Mouse (Mus musculus) limb, embryonic 14.5 days (tissue): ENCODE data around the gene Herc6. TPM values are rescaled to one million over a fixed set of nuclear protein-coding genes. Genes with fewer than 3 reads are reported as not detected.

ENCODE experiments used
- ATAC-seq: fragments of 200-750 bp; cut with Nextera tagmentation; 2 replicates; pipeline ENCODE4 v1.8.0; 2017; ENCODE audit warnings: low read depth, moderate number of reproducible peaks, moderate TSS enrichment; ENCODE audit not compliant: low FRiP score
- DNase-seq: peaks from one replicate; pipeline ENCODE4 v3.0.0-alpha.2; 2015; ENCODE audit warnings: low spot score
- H3K27ac ChIP-seq: fragments of 300-500 bp; sonication (generic); replicated peaks from 2 replicates; pipeline ENCODE4 v1.5.1; 2014; ENCODE audit warnings: low read depth, mild to moderate bottlenecking, low read length, moderate library complexity, mixed read lengths
- H3K27me3 ChIP-seq: fragments of 300-500 bp; sonication (generic); 2 replicates; pipeline ENCODE4 v1.6.1; 2014; ENCODE audit warnings: low read length, mixed read lengths; ENCODE audit not compliant: control insufficient read depth, insufficient read depth
- H3K36me3 ChIP-seq: fragments of 300-500 bp; sonication (generic); 2 replicates; pipeline ENCODE4 v1.6.1; 2014; ENCODE audit warnings: mild to moderate bottlenecking, low read length, moderate library complexity, mixed read lengths; ENCODE audit not compliant: control insufficient read depth, insufficient read depth
- H3K4me1 ChIP-seq: fragments of 300-500 bp; sonication (generic); 2 replicates; pipeline ENCODE4 v1.6.1; 2014; ENCODE audit warnings: antibody characterized with exemption, low read length, mixed read lengths; ENCODE audit not compliant: control insufficient read depth, insufficient read depth
- H3K4me2 ChIP-seq: fragments of 300-500 bp; sonication (generic); replicated peaks from 2 replicates; pipeline ENCODE4 v1.6.1; 2014; ENCODE audit warnings: low read depth, mild to moderate bottlenecking, low read length, moderate library complexity; ENCODE audit not compliant: severe bottlenecking
- H3K4me3 ChIP-seq: fragments of 300-500 bp; sonication (generic); replicated peaks from 2 replicates; pipeline ENCODE4 v1.5.1; 2014; ENCODE audit warnings: low read length
- H3K9ac ChIP-seq: fragments of 300-500 bp; sonication (generic); 2 replicates; pipeline ENCODE4 v1.6.1; 2014; ENCODE audit warnings: mild to moderate bottlenecking, low read depth, low read length, moderate library complexity; ENCODE audit not compliant: severe bottlenecking
- H3K9me3 ChIP-seq: fragments of 300-500 bp; sonication (generic); 2 replicates; pipeline ENCODE4 v1.6.1; 2016; ENCODE audit warnings: low read length; ENCODE audit not compliant: control insufficient read depth
- POLR2A ChIP-seq: fragments of 200-500 bp; IDR thresholded peaks from 2 replicates; pipeline ENCODE4 v1.8.0; 2012; ENCODE audit warnings: inconsistent platforms, mild to moderate bottlenecking, moderate library complexity, borderline replicate concordance; ENCODE audit not compliant: insufficient read depth, insufficient read length; ENCODE audit errors: extremely low read depth
- WGBS: fragments of 180-500 bp; shearing (Covaris S2); extraction: QIAGEN DNeasy Blood & Tissue Kit; methylation state at CpG from one replicate; pipeline ENCODE4 v1.1.7; 2014; 5-methylcytosine and 5-hydroxymethylcytosine counted together
- polyA plus RNA-seq, 2 experiments: library from polyadenylated mRNA; depleted of rRNA in 1 of 2; stranded (reverse) in 1 of 2; unstranded in 1 of 2; fragments of >200 nt; fragmentation: Nextera tagmentation in 1 of 2; extraction: Ambion mirVana in 1 of 2; gene quantifications; 2 replicates each; pipeline versions ENCODE4 v1.2.1 to v1.2.3; 2012 to 2014

The Herc6 gene
- polyA plus RNA-seq, 2 experiments: 1.4 to 3.4 TPM

GRCm38 (mm10) chr6:57571587-57571986 is 9.2 kb upstream of the Herc6 start:
- no peak for ATAC-seq
- TF ChIP-seq POLR2A: no peak
- H3K27ac ChIP-seq: no peak overlapping the region

GRCm38 (mm10) chr6:57581595-57581994 is 795 bp downstream of the Herc6 start:
- DNase-seq: no peak
- no peak overlapping the region for H3K9ac ChIP-seq

More at GRCm38 (mm10) chr6:57571587-57571986, 9.2 kb upstream of the Herc6 start:
- no peaks in the 10 kb centered on the region for H3K27me3 ChIP-seq
- DNase-seq: no peak
- no peaks in the 10 kb centered on the region for H3K9me3 ChIP-seq
- no peak overlapping the region for H3K4me2 ChIP-seq
- no peaks in the 10 kb centered on the region for H3K4me1 ChIP-seq
- no peak overlapping the region for H3K4me3 ChIP-seq
- no peak overlapping the region for H3K9ac ChIP-seq
- no peaks in the 10 kb centered on the region for H3K36me3 ChIP-seq

GRCm38 (mm10) chr6:57582356-57582755 is 1.6 kb downstream of the Herc6 start:
- H3K4me2 ChIP-seq: no peak overlapping the region
- H3K27me3 ChIP-seq: no peaks in the 10 kb centered on the region
- DNase-seq (no peak), ATAC-seq (no peak)
- WGBS: 76% methylated on average over 4 of the region's 4 CpGs
- H3K9me3 ChIP-seq: no peaks in the 10 kb centered on the region
- H3K4me3 ChIP-seq: no peak overlapping the region
- no peak overlapping the region for H3K9ac ChIP-seq
- H3K27ac ChIP-seq: no peak overlapping the region
- 0 out of 2 replicates have a peak, but pooled peaks cover 2% of the 10 kb centered on the region for H3K4me1 ChIP-seq
- H3K36me3 ChIP-seq: no peaks in the 10 kb centered on the region
- no peak for TF ChIP-seq POLR2A

More at GRCm38 (mm10) chr6:57581595-57581994, 795 bp downstream of the Herc6 start:
- 84% methylated on average over 12 of the region's 12 CpGs for WGBS
- H3K4me3 ChIP-seq: peak overlapping the region; percentile 52
- no peak for TF ChIP-seq POLR2A
- no peaks in the 10 kb centered on the region for H3K9me3 ChIP-seq
- peak overlapping the region; percentile 80 for H3K4me2 ChIP-seq
- H3K4me1 ChIP-seq: 0 out of 2 replicates have a peak, but pooled peaks cover 2% of the 10 kb centered on the region
- no peak overlapping the region for H3K27ac ChIP-seq
- no peaks in the 10 kb centered on the region for H3K27me3 ChIP-seq
- no peaks in the 10 kb centered on the region for H3K36me3 ChIP-seq
- no peak for ATAC-seq

GRCm38 (mm10) chr6:57605546-57606307 is 24.9 kb downstream of the Herc6 start:
- 90% methylated on average over 7 of the region's 7 CpGs for WGBS
- no peaks in the 10 kb centered on the region for H3K27me3 ChIP-seq
- H3K4me3 ChIP-seq: no peak overlapping the region
- H3K9me3 ChIP-seq: no peaks in the 10 kb centered on the region
- H3K4me1 ChIP-seq: no peaks in the 10 kb centered on the region
- ATAC-seq (no peak), DNase-seq (no peak)
- no peaks in the 10 kb centered on the region for H3K36me3 ChIP-seq
- H3K4me2 ChIP-seq: no peak overlapping the region
- no peak for TF ChIP-seq POLR2A
- no peak overlapping the region for H3K27ac ChIP-seq
- H3K9ac ChIP-seq: no peak overlapping the region

- no peak overlapping the region for H3K9ac ChIP-seq
- H3K4me3 ChIP-seq: no peak overlapping the region
- H3K4me1 ChIP-seq: no peaks in the 10 kb centered on the region
- H3K9me3 ChIP-seq: no peaks in the 10 kb centered on the region
- no peak for TF ChIP-seq POLR2A
- WGBS: 87% methylated on average over 2 of the region's 2 CpGs
- no peak overlapping the region for H3K27ac ChIP-seq
- no peaks in the 10 kb centered on the region for H3K36me3 ChIP-seq
- no peak for DNase-seq
- ATAC-seq: no peak
- no peak overlapping the region for H3K4me2 ChIP-seq
- no peaks in the 10 kb centered on the region for H3K27me3 ChIP-seq
These were observed 27.2 kb downstream of the Herc6 start for GRCm38 (mm10) chr6:57607999-57608398.

GRCm38 (mm10) chr6:57609631-57610030 is 28.8 kb downstream of the Herc6 start:
- 49% methylated on average over 2 of the region's 2 CpGs for WGBS
- H3K9ac ChIP-seq: no peak overlapping the region
- DNase-seq: peak; percentile 5
- no peak for TF ChIP-seq POLR2A
- H3K4me2 ChIP-seq: no peak overlapping the region
- no peak overlapping the region for H3K27ac ChIP-seq
- H3K27me3 ChIP-seq: no peaks in the 10 kb centered on the region
- no peak for ATAC-seq
- no peak overlapping the region for H3K4me3 ChIP-seq
- H3K36me3 ChIP-seq: no peaks in the 10 kb centered on the region
- H3K9me3 ChIP-seq: no peaks in the 10 kb centered on the region
- no peaks in the 10 kb centered on the region for H3K4me1 ChIP-seq
